Mouse (Mus musculus) left cerebral cortex, adult 2 months (tissue): ENCODE data around the gene Ankrd10. TPM values are rescaled to one million over a fixed set of nuclear protein-coding genes. Genes with fewer than 3 reads are reported as not detected.

Experiments used
- DNase-seq, 2 experiments: peaks; one replicate each; pipeline ENCODE4 v3.0.0; 2021 to 2022; ENCODE audit warnings: low spot score in 2 of 2, mixed read lengths in 1 of 2; ENCODE audit errors: extremely low spot score in 1 of 2
- H3K27ac ChIP-seq: fragments of 200-600 bp; 2 replicates; pipeline ENCODE4 v1.8.1; 2022
- H3K4me3 ChIP-seq: fragments of 200-600 bp; 2 replicates; pipeline ENCODE4 v1.8.1; 2022
- CTCF ChIP-seq: fragments of 200-600 bp; IDR thresholded peaks from 2 replicates; pipeline ENCODE4 v1.8.1; 2022; ENCODE audit warnings: antibody characterized with exemption, mild to moderate bottlenecking, moderate library complexity
- intact Hi-C: fragments of 180-260 bp; cut with DNase I; formaldehyde crosslinking; loops from one replicate; pipeline ENCODE4 v1.15.1; 2025
- total RNA-seq, 2 experiments: library from RNA; stranded (reverse); gene quantifications; 2 replicates each; pipeline ENCODE4 v1.2.3; 2021

Ankrd10 gene
- total RNA-seq, 2 experiments from 2014 or later, result 51.5 to 60.0 TPM

- Histone ChIP-seq H3K27ac (no peak overlapping the region), H3K4me3 (no peak overlapping the region)
- intact Hi-C loops, result loop anchor here (5.0 kb wide), 1 partner anchor 105 kb away; the partner anchor contains the start of gene Naxd
- TF ChIP-seq CTCF, result peak; percentile 91
- DNase-seq, result peak; percentile 38 to 51
Measured at GRCm38 (mm10) chr8:11602006-11602680, 33.4 kb downstream of the Ankrd10 start.

DNA sequence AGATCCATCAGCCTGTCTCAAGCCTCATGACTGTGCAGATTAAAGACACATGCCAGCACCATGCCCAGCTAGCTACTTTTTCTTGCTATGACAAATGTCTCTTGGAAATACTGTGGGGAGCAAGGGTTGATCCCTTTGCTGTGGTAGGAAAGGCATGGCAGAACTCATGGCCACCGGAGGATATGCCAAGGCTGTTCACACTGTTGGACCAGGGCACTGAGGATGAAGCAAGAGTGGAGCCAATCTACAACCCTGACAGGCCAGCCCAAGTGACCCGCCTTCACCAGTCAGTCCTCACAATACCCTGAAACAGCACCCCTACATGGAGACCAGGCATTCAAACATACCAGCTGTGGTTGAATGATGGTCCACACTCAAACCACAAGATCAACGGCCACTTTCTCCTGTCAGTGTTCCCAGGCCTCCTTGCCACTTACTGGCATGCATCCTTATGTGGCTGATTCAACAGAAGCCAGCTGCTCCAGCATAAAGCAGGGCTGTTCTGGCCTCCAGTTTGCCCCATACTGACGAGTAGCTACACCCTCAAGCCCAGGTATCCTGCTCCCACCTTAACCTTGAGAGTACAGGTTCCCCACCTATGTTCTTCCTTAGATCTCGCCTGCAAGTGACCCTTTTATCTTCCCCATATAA, 35.1 kb downstream of the Ankrd10 start:
- intact Hi-C loops, result loop anchor here (5.0 kb wide), 1 partner anchor 103 kb away; the partner anchor contains the start of gene Naxd
- no peak for DNase-seq
- TF ChIP-seq CTCF, result no peak
- no peak overlapping the region for H3K27ac ChIP-seq
- H3K4me3 ChIP-seq, result no peak overlapping the region

- DNase-seq, result no peak
- no peak overlapping the region for H3K4me3 ChIP-seq
- intact Hi-C loops, result no loop called here
- TF ChIP-seq CTCF, result no peak
- no peak overlapping the region for H3K27ac ChIP-seq
Measured at GRCm38 (mm10) chr8:11593222-11593884, 42.2 kb downstream of the Ankrd10 start.

DNA sequence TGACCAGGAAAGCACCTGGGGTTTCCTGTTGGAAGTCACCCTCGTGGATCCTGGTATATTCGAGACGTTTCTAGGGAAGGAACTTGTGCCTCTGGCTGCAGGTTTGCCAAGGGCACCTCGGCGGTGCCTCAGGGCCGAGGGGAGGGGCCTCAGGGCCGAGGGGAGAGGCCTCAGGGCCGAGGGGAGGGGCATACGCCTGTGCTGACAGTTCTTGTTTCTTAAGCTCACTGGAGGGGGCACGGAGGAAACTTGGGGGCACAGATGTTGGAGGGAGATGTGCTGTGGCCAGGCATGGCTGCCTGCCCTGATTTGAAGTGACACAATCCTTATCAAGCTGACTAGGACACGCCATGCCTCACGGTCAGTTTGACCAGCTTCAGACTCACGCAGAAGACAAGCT, 43.3 kb downstream of the Ankrd10 start:
- Histone ChIP-seq H3K4me3 (no peak overlapping the region), H3K27ac (no peak overlapping the region)
- intact Hi-C loops, result no loop called here
- TF ChIP-seq CTCF, result no peak
- no peak for DNase-seq

- TF ChIP-seq CTCF, result no peak
- DNase-seq, result no peak
- H3K27ac ChIP-seq, result no peak overlapping the region
- H3K4me3 ChIP-seq, result no peak overlapping the region
- intact Hi-C loops, result no loop called here
Measured at GRCm38 (mm10) chr8:11591837-11592236, 43.7 kb downstream of the Ankrd10 start.

- no peak for TF ChIP-seq CTCF
- no peak for DNase-seq
- Histone ChIP-seq H3K4me3 (no peak overlapping the region), H3K27ac (no peak overlapping the region)
- intact Hi-C loops, result no loop called here
Measured at GRCm38 (mm10) chr8:11586374-11586745, 49.2 kb downstream of the Ankrd10 start.

DNA sequence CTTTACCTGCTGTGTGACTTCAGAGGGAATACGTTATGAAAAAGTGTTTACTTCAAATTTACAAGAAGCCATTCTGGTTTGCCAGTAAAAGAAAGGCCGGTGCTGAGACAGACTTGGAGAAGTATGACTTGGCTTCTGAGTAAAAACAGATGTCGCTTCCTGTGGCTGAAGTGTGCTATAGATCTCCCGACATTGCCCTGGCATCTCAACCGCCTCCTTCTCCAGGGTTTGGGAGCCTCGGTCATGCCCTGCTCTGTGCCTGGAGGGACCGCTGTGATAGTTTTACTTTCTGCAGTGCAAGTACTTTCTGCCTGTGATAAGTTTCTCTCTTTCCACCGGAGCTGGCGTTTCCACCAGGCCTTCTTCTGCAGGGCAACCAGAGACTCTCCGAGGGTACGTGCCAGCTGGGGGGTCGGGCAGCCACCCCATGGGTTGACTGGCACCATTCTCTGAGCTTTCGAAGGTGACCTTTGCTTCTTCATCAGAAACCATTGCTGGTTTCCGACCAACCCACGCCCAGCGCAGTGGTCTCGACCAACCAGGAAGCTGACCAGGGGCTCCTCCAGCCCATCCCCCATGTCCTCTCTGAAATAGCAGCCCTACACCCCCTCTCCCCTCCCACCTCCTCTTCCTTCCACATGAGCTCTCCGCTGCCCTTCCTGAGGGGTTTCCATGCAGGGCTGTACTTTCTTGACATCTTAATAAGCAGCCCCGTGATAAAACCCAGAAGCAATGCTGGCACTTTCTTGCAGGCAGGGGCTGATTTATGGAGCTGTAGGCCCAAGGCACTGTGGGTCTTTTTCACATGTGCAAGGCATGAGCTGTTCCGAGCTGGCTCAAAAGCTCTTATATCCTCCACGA, 49.8 kb downstream of the Ankrd10 start:
- TF ChIP-seq CTCF, result no peak
- no peak for DNase-seq
- no peak overlapping the region for H3K27ac ChIP-seq
- H3K4me3 ChIP-seq, result no peak overlapping the region
- intact Hi-C loops, result no loop called here

DNA sequence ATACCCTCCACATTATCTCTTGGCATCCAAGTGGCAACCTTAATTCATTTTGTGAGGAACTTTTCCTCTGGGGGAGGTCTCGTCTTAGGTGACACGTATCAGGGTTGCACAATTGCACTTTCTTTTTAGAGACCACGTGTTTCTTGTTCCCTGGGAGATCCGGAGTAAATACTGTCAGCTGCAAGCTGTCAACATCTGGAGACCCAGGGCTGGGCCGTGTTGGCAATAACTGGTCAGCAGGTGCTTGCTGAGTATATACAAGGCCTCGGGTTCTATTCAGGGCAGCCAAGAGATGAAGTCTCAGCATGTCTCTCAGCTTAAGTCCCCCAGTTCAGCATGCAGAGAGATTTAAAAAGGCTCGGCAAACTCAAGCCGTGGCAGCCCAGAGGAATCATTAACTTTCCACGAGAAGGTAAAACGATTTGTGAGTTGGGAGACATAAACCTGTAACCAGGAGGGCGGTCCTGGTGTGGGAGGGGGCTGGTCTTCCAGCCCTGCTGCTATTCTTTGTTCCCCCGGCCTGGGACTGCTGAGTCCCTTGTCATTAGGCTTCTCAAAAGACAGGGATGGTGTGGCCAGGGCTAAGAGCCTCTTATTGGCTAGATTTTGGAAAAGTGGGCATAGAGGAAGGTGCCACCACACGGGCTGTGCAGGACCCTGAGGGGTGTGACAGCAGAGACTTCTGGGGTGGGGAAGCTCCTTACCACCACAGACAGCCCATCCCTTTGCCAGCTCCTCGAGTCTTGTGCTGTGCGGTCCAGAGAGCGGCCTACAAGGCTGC, 59.8 kb downstream of the Ankrd10 start:
- Histone ChIP-seq H3K4me3 (no peak overlapping the region), H3K27ac (no peak overlapping the region)
- DNase-seq, result no peak
- no peak for TF ChIP-seq CTCF
- intact Hi-C loops, result no loop called here

- Histone ChIP-seq H3K27ac (no peak overlapping the region), H3K4me3 (no peak overlapping the region)
- no peak for DNase-seq
- no peak for TF ChIP-seq CTCF
- intact Hi-C loops, result no loop called here
Measured at GRCm38 (mm10) chr8:11574911-11575603, 60.5 kb downstream of the Ankrd10 start.

- no peak for TF ChIP-seq CTCF
- intact Hi-C loops, result no loop called here
Measured at GRCm38 (mm10) chr8:11572428-11572827, 63.1 kb downstream of the Ankrd10 start.

More at GRCm38 (mm10) chr8:11572428-11572827, 63.1 kb downstream of the Ankrd10 start:
- DNase-seq, result no peak
- Histone ChIP-seq H3K27ac (no peak overlapping the region), H3K4me3 (no peak overlapping the region)
